Mouse (Mus musculus): ENCODE measurements around the gene Dcst2.
A peak's percentile ranks its signal among the peaks of the same experiment; 100 is the strongest.

The Dcst2 gene

DNA sequence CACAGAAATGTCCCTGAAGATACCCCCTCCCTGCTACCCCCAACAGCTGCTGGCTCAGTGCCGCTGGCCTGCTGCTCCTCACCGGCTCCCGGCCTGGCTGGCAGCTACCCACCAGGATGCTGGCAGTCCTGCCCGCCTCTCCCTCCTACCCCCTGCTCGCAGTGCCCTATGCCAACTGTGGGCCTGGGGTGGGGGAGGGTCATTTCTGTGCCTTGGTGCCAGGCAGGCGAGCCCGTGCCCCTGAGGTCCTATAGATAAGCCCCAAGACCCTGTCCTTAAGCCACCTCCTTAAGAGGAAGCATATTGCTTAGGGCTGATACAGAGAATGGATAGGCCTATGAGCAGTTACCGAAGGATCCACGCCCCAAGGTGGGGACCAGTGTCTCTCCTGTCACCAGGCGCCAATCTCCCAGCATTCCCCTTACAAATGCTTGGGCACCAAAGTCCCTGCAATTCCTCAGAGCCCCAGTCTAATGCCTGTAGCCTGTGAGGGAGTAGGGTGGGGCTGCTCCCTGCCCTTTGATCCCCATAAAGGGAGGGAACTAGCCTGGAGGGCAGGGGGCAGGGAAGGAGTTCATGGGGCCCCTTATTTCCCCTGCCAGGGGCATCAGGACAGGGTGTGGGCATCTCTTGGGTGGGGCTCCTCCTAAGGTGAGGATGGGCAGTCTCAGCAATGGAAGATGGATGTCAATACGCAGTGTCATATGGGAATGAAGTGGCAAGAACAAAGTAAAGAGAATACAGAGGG lies 26.5 kb downstream of the Dcst2 start:
- DNase-seq (ENCODE audit: low spot score): peak; percentile 66

DNA sequence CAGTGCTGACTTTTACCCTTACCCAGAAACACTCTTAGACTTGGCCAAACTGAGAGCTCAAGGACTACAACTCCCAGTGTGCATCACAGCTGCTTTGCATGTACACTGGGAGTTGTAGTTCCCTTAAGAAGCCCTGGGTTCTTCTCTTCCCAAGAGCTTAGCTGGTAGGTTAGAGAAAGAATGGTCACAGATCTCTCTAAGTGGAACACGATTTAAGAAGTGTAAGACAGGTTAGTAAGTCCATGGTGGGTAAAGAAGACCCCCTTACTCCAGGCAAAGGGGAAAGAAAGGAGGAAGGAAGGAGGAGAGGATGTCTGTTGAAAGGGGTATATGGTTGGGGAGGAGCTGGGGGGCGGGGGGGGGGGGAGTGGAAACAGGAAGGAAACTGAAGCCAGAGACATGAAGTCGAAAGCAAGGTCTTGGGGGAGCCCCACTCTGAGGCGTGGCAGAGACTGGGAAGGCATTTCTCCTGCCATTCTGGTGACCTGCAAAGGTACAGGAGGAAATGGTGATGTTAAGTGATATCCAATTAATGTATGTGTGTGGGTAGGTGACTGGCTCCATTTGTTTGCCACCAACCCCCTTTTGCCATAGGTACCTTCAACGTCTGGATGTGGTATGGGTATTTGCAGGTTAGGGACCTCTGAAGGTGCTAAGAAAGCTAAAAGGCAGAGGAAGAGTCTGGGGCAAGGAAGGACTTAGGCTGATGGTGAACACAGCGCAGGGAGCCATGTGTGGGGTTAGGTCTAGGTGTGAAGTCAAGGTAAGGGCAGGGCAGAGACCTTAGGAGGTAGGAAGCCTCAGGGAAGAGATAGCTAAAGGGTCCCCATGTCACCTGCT lies 27.3 kb downstream of the Dcst2 start:
- peak; percentile 63 for DNase-seq (ENCODE audit: low spot score)

- DNase-seq (ENCODE audit: low spot score): peak; percentile 76
Observed at GRCm38 (mm10) chr3:89390111-89390515, 28.3 kb downstream of the Dcst2 start.

DNA sequence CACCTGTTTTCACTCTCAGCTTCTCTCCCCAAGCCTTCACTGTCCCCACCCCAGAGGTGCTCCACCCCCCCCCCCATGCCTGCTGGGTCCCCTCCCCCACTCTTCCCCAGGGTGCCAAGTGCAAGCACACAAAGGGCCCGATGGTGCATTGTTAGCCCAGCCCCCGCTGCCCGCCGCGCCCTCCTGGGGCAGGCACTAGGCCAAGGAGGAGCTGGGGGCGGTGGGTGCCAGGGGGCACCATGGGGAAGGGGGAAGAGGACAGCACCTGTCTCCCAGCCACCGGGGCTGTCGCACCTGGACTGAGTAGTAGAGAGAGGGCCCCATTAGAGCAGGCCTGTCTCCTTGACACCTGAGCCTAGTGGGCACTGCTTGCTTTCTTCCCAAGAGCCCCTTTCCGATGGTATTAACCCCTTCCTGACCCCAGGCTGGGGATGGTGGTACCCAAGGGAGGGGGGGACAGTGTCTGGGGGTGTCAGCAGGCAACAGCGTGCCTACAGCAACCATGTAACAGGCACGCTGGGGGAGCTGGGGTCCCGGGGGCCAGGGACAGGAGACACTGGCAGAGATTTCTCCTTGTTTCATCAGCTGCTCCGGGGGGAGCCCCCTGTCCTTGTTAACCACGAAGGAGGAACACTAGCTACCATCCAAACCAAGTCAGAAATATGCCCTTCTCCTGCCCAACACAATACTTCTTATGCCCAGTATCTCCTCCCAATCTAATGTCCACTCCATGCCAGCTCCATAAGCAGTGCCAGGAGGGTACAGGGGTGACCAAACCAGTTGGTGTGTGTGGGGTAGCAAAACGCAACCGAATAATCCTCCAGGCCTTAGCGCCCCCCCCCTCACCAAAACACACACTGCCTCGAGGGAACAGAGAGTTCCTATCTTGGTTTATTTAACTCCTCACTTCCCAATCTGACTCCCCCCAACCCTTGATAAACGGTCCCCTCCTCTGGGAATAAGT lies 29.2 kb downstream of the Dcst2 start:
- DNase-seq (ENCODE audit: low spot score): peak; percentile 63

DNA sequence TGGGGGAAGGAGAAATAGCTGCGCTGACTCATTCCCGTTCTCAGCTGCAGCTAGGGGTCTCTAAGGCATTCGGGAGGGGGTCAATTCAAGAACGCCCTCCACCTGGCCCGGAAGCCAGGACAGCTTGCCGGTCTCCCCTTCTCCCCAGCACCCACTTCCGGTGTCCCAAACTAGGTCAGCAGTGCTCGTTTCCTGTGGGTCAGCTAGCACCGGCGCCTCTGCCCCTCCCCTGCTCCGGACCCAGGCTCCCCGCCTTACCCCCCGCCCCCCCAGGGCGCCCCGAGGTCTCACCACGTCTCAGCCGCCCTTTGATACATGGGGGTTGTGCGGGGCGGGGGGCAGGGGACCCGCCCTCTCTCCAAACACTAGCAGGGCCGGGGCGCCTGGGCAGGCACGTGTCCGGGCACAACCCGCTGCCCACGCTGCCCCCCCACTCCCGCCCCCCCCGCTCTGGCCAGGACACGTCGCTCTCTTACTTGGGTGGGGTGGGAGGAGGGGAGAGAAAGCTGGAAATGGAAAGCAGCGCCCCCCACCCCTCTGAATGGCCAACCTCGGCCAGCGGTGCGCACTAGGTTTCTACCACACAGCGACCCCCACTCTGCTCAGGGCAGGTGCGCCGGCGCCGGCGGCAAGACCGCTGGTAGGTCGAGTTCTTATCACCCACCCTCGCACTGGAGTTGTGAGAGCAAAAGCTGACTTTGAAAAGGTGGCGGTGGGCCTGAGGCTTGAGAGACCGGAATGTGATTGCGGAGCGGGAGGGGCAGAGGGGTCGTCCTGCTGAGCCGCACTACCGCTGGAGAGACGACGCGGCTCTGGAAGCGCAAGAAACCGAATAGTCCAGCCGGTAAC lies 30.1 kb downstream of the Dcst2 start:
- peak; percentile 74 for DNase-seq (ENCODE audit: low spot score)

DNA sequence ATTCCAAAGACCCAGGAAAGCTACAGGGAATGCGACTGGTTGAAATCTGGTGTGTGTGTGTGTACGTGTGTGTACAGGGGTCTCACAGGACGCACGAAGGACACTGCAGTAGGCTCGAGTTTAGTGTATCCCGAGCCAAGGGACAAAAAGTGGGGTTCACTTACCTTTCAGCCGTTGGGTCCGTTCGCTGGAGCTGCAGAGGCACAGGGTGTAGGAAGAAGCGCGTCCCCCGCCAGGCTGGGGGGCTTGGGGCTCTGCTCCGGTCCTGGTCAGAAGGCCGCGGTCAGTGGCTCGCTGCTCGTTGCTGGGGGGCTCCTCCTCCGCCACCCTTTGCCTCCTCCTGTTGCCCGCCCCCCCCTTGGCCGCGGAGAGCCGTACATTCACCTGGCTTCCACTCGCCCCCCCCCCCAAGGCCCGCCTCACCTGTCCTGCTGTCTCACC lies 31.1 kb downstream of the Dcst2 start:
- peak; percentile 43 for DNase-seq (ENCODE audit: low spot score)

GRCm38 (mm10) chr3:89393605-89394004 lies 31.8 kb downstream of the Dcst2 start:
- peak; percentile 98 for DNase-seq (ENCODE audit: low spot score)

- peak; percentile 85 for DNase-seq (ENCODE audit: low spot score)
Observed at GRCm38 (mm10) chr3:89394006-89394893, 32.5 kb downstream of the Dcst2 start, which contains the start of gene Zbtb7b. Gene Zbtb7b, minus strand, starts transcription at chr3:89394776.

GRCm38 (mm10) chr3:89394894-89395256 lies 33.1 kb downstream of the Dcst2 start:
- peak; percentile 89 for DNase-seq (ENCODE audit: low spot score)

GRCm38 (mm10) chr3:89395419-89395805 lies 33.6 kb downstream of the Dcst2 start:
- DNase-seq (ENCODE audit: low spot score): peak; percentile 37

GRCm38 (mm10) chr3:89395806-89396653 lies 34.3 kb downstream of the Dcst2 start:
- DNase-seq (ENCODE audit: low spot score): peak; percentile 87

- no peak for DNase-seq (ENCODE audit: low spot score)
Observed at GRCm38 (mm10) chr3:89396654-89397005, 34.9 kb downstream of the Dcst2 start.

DNA sequence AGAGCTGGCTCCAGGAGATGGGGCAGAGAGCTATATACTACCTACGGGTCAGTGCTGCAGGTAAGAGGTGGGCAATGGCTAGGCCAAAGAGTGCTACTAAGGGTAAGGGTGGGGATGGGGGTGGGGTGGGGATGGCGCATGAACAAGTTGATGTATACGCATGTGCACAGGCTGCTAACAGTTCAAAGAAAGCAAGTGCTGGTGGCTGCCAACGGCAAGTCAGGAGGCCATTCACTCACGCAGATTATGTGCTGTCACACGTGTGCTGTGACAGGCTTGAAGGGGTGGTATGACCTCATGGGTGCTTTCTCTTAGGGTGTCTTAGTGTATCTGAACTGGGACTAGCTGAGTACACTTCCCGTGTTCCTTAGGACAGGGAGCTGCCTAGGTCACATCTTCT lies 39.6 kb downstream of the Dcst2 start:
- no peak for DNase-seq (ENCODE audit: low spot score)

GRCm38 (mm10) chr3:89402693-89403092 lies 40.9 kb downstream of the Dcst2 start, which contains the start of gene Lenep:
Gene Lenep, minus strand, starts transcription at chr3:89402793.
- DNase-seq (ENCODE audit: low spot score): no peak

- DNase-seq (ENCODE audit: low spot score): no peak
Observed at GRCm38 (mm10) chr3:89406887-89407286, 45.1 kb downstream of the Dcst2 start.

- no peak for DNase-seq (ENCODE audit: low spot score)
Observed at GRCm38 (mm10) chr3:89408448-89408847, 46.7 kb downstream of the Dcst2 start.

DNA sequence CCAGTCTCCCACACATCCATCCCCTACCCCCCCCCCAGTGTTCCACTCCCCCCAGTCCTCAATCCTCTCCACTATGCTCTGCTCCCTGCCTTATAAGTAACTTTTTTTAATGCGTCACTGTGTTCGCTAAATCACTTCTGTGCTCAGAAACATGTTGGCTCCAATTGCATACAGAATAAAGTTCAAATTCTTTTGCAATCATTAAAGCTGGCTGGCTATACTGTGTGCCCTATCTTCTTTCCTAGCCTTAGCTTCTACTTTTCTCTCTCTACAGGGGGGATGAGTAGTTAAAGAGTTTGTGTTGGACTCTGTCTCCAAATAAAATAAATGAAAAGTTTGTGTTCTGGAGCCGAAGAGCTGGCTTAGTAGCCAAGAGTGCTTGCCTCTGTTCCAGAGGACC lies 47.9 kb downstream of the Dcst2 start:
- DNase-seq (ENCODE audit: low spot score): no peak

DNA sequence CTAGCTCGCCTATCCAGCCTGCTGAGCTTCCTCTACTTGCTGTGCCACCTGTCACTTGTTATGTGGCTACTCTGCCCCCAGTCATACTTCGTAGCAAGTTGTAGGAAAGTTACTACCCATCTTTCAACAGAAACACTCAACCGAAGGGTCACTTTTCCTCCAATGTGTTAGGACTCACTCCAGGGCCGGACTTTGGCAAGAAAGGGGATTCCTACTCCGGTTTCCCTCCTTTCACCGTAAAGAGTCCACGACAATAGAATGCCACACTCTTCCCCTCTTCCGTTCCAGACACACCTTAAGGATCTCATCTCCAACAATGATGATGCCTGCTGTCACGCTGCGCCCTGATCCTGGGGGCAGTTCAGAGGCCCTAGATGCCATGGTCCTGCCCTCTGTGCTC lies 49.1 kb downstream of the Dcst2 start:
- no peak for DNase-seq (ENCODE audit: low spot score)

Data from MN1 (cell line).